Mouse (Mus musculus) activated CD4-positive, CD25-positive, alpha-beta regulatory T cell, adult 4 months (primary cell): ENCODE data around the gene Alk. TPM values are rescaled to one million over a fixed set of nuclear protein-coding genes. Genes with fewer than 3 reads are reported as not detected.

Experiments used
- ATAC-seq: one replicate; pipeline ENCODE4 v1.8.0; 2017
- polyA plus RNA-seq, 2 experiments: library from polyadenylated mRNA; unstranded; fragments of 100-300 nt; shearing (Covaris generic); gene quantifications; one replicate each; pipeline ENCODE4 v1.2.1; 2017

Gene Alk
- polyA plus RNA-seq, 2 experiments from 2014 or later = 0.34 TPM; not detected in 1

- no peak for ATAC-seq
Measured at GRCm38 (mm10) chr17:72121660-72122059, 482.8 kb downstream of the Alk start.

- no peak for ATAC-seq
Measured at GRCm38 (mm10) chr17:72120278-72120677, 484.1 kb downstream of the Alk start.

- ATAC-seq = no peak
Measured at GRCm38 (mm10) chr17:72118376-72118775, 486.1 kb downstream of the Alk start.

- no peak for ATAC-seq
Measured at GRCm38 (mm10) chr17:72115271-72115944, 489.0 kb downstream of the Alk start.

GRCm38 (mm10) chr17:72112004-72112403, 492.4 kb downstream of the Alk start:
- no peak for ATAC-seq

- no peak for ATAC-seq
Measured at GRCm38 (mm10) chr17:72111528-72111927, 492.9 kb downstream of the Alk start.

GRCm38 (mm10) chr17:72087261-72087703, 517.1 kb downstream of the Alk start:
- ATAC-seq = no peak

GRCm38 (mm10) chr17:72081396-72081795, 523.0 kb downstream of the Alk start:
- no peak for ATAC-seq

GRCm38 (mm10) chr17:72076306-72076921, 528.0 kb downstream of the Alk start:
- no peak for ATAC-seq

- no peak for ATAC-seq
Measured at GRCm38 (mm10) chr17:72071871-72072270, 532.6 kb downstream of the Alk start.

- ATAC-seq = no peak
Measured at GRCm38 (mm10) chr17:72068176-72068575, 536.3 kb downstream of the Alk start.

- no peak for ATAC-seq
Measured at GRCm38 (mm10) chr17:72062978-72063377, 541.4 kb downstream of the Alk start.

GRCm38 (mm10) chr17:72059312-72059711, 545.1 kb downstream of the Alk start:
- ATAC-seq = no peak

GRCm38 (mm10) chr17:72045671-72046070, 558.8 kb downstream of the Alk start:
- no peak for ATAC-seq

GRCm38 (mm10) chr17:72043667-72044390, 560.6 kb downstream of the Alk start:
- ATAC-seq = no peak

GRCm38 (mm10) chr17:72043001-72043666, 561.3 kb downstream of the Alk start:
- ATAC-seq = no peak

- ATAC-seq = no peak
Measured at GRCm38 (mm10) chr17:72039176-72039948, 565.1 kb downstream of the Alk start.

GRCm38 (mm10) chr17:72038371-72038770, 566.1 kb downstream of the Alk start:
- no peak for ATAC-seq

- ATAC-seq = no peak
Measured at GRCm38 (mm10) chr17:72030672-72031071, 573.8 kb downstream of the Alk start.

- ATAC-seq = no peak
Measured at GRCm38 (mm10) chr17:72023323-72023722, 581.1 kb downstream of the Alk start.

- ATAC-seq = no peak
Measured at GRCm38 (mm10) chr17:72021733-72022669, 582.4 kb downstream of the Alk start.
